Mouse (Mus musculus): ENCODE measurements around the gene Zbtb7b. TPM values are rescaled to one million over a fixed set of nuclear protein-coding genes. Genes with fewer than 3 reads are reported as not detected.

Zbtb7b gene
- polyA plus RNA-seq, 1 experiment from 2014 or later = 1.6 TPM

DNA sequence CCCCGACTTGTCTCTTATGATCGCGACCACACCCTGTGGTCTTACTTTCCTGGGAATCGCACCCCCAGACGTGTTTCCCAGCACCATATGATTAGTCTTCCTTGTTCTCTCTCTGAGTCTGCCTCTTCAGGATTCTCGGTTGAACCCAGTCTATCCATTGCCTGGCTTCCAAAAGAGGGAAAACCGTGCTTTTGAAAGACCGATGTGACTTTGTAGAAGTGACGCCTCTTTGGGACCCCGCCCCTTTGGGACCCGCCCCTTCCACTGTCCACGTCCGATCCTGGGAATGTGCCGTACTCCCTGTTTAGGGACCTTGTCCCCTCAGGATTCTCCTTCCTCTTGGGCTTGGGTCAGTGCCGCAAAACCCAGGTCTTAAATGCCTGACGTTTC, 24.3 kb upstream of the Zbtb7b start:
- peak overlapping the region; percentile 99 for H3K27ac ChIP-seq (ENCODE audit: low read depth)
- under 1% methylated on average over 16 of the region's 16 CpGs for WGBS
- TF ChIP-seq CTCF (IDR thresholded peaks at IDR 0.05; ENCODE audit: low read depth) = no peak
- H3K27me3 ChIP-seq (ENCODE audit: insufficient read depth, low read length) = no peaks in the 10 kb centered on the region
- peak; percentile 19 for ATAC-seq (ENCODE audit: insufficient read depth)
- peaks cover 19% of the 10 kb centered on the region for H3K4me1 ChIP-seq (ENCODE audit: insufficient read depth)
- H3K9me3 ChIP-seq (ENCODE audit: low read depth, low read length) = no peaks in the 10 kb centered on the region
- peak overlapping the region; percentile 86 for H3K4me2 ChIP-seq
- H3K4me3 ChIP-seq (ENCODE audit: low read depth, low read length) = peak overlapping the region; percentile 55
- H3K9ac ChIP-seq = peak overlapping the region; percentile 53
- DNase-seq = peak; percentile 92
- H3K36me3 ChIP-seq (ENCODE audit: insufficient read depth) = peaks cover 38% of the 10 kb centered on the region

DNA sequence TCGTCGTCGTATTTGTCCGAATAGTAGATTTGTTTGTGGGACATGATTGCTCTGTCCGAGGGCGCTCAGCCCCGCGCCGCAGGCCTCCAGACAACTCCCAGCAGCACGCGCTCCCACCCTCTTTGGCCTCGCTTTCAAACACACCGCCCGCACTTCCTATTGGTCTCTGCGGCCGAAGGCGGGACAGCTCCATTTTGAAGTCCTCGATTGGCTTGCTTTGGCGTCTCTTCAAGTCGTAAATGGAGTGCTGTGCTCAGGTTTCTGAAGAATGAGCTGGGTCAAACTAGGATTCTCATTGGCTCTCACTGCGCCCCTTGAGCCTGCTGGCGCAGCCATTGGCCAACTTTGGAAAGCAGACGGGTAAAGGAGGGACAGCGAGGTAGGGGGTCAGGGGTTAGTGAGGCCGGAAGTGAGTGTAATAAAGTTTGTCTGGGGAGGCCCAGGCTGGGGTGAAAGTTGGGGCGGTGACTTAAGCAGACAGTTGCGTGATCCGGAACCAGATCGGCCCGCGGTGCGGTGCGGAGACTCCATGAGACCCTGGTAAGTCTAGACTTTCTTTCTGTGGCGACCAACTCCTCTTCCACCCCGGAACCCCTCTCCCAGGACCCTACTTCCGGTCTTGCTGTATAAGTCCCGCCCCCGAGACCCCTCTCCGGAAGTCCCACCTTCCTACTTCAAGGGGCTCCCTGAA, 23.7 kb upstream of the Zbtb7b start, which contains the start of the genes Cks1b and Shc1:
Gene Cks1b (minus strand): TSS at position 214 of the 691 bp plus-strand sequence.
Gene Shc1 (plus strand): TSS at position 274 of the 691 bp plus-strand sequence.
- peak; percentile 99 for DNase-seq
- peak within 1 kb of the TSS; percentile 99 for H3K27ac ChIP-seq (ENCODE audit: low read depth)
- H3K4me3 ChIP-seq (ENCODE audit: low read depth, low read length) = peak within 1 kb of the TSS; percentile 55
- peak within 1 kb of the TSS; percentile 86 for H3K4me2 ChIP-seq
- H3K9me3 ChIP-seq (ENCODE audit: low read depth, low read length) = no peaks in the 10 kb centered on the region
- peak; percentile 91 for ATAC-seq (ENCODE audit: insufficient read depth)
- H3K36me3 ChIP-seq (ENCODE audit: insufficient read depth) = peaks cover 36% of the 10 kb centered on the region
- TF ChIP-seq CTCF (IDR thresholded peaks at IDR 0.05; ENCODE audit: low read depth) = no peak
- under 1% methylated on average over 39 of the region's 39 CpGs for WGBS
- peak within 1 kb of the TSS; percentile 58 for H3K9ac ChIP-seq
- no peaks in the 10 kb centered on the region for H3K27me3 ChIP-seq (ENCODE audit: insufficient read depth, low read length)
- H3K4me1 ChIP-seq (ENCODE audit: insufficient read depth) = peaks cover 19% of the 10 kb centered on the region

DNA sequence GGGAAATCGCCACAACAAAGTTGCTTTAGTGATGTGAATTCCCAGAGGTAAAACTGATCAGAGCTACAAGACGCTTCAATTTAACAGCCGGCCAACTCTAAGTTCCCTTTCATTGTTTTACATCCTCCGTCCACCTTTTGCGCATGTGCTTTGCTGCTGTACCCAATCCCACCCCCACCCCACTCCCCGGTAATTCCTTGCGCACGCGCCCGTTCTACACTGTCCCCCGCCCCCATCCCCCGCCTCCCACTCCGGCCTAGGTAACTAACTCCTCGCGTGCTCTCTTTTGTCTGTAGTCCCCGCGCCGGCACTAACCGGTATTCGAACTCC, 23.2 kb upstream of the Zbtb7b start:
- no peak for TF ChIP-seq CTCF (IDR thresholded peaks at IDR 0.05; ENCODE audit: low read depth)
- H3K4me2 ChIP-seq = peak overlapping the region; percentile 86
- peak overlapping the region; percentile 58 for H3K9ac ChIP-seq
- peak overlapping the region; percentile 55 for H3K4me3 ChIP-seq (ENCODE audit: low read depth, low read length)
- peak overlapping the region; percentile 99 for H3K27ac ChIP-seq (ENCODE audit: low read depth)
- WGBS = 0% methylated on average over 20 of the region's 20 CpGs
- H3K4me1 ChIP-seq (ENCODE audit: insufficient read depth) = peaks cover 19% of the 10 kb centered on the region
- peak; percentile 32 for ATAC-seq (ENCODE audit: insufficient read depth)
- H3K27me3 ChIP-seq (ENCODE audit: insufficient read depth, low read length) = no peaks in the 10 kb centered on the region
- no peaks in the 10 kb centered on the region for H3K9me3 ChIP-seq (ENCODE audit: low read depth, low read length)
- DNase-seq = no peak
- peaks cover 32% of the 10 kb centered on the region for H3K36me3 ChIP-seq (ENCODE audit: insufficient read depth)

DNA sequence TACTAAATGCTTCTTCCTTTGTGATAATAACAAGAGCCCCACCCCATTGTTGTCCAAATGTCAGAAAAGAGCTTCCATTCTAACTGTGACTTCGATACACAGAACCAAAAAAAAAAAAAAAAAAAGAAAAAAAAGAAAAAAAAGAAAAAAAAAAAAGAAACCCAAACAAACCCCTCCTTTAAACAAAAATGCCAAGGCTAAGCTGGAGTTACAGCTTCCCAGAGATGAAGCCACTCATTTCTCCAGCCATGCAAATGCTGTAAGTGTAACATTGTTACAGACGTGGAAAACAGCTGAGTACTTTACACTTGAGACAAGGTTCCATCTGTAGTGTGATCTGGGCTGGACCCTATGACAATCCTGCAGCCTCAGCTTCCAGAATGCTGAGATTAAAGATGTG, 22.6 kb upstream of the Zbtb7b start:
- TF ChIP-seq CTCF (IDR thresholded peaks at IDR 0.05; ENCODE audit: low read depth) = no peak
- 18% methylated on average over 2 of the region's 2 CpGs for WGBS

DNA sequence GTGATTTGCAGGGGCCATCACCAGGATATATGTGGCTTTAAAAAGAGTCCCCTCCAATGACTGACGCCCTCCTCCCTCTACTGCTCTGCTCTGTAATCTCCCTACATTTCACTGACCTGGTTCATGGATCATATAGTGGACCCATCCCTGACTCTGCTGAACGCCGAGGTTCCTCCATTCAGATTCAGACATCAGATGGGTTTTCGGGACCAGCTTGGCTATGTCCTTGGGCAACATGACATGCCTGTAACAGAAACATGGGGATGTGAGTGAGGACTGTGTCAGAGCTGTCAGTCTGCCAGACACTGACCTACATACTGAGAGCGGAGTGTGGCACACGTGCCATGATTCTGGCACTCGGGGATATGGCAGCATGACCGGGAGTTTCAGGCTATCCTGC, 21.6 kb upstream of the Zbtb7b start:
- Histone ChIP-seq H3K36me3 (ENCODE audit: insufficient read depth) (peaks cover 32% of the 10 kb centered on the region), H3K4me2 (peak overlapping the region; percentile 86), H3K9me3 (ENCODE audit: low read depth, low read length) (no peaks in the 10 kb centered on the region), H3K4me3 (ENCODE audit: low read depth, low read length) (0 out of 2 replicates have a peak overlapping the region, but pooled peaks have one; percentile 55), H3K9ac (no peak overlapping the region), H3K27me3 (ENCODE audit: insufficient read depth, low read length) (no peaks in the 10 kb centered on the region), H3K27ac (ENCODE audit: low read depth) (no peak overlapping the region), H3K4me1 (ENCODE audit: insufficient read depth) (peaks cover 17% of the 10 kb centered on the region)
- 95% methylated on average over 8 of the region's 8 CpGs for WGBS
- ATAC-seq (ENCODE audit: insufficient read depth) (no peak), DNase-seq (no peak)
- TF ChIP-seq CTCF (IDR thresholded peaks at IDR 0.05; ENCODE audit: low read depth) = no peak

More for the DNA sequence above, 22.6 kb upstream of the Zbtb7b start:
- Histone ChIP-seq H3K4me1 (ENCODE audit: insufficient read depth) (peaks cover 18% of the 10 kb centered on the region), H3K36me3 (ENCODE audit: insufficient read depth) (peaks cover 32% of the 10 kb centered on the region), H3K4me3 (ENCODE audit: low read depth, low read length) (peak overlapping the region; percentile 55), H3K4me2 (peak overlapping the region; percentile 86), H3K27ac (ENCODE audit: low read depth) (peak overlapping the region; percentile 99), H3K27me3 (ENCODE audit: insufficient read depth, low read length) (no peaks in the 10 kb centered on the region), H3K9ac (peak overlapping the region; percentile 58), H3K9me3 (ENCODE audit: low read depth, low read length) (no peaks in the 10 kb centered on the region)
- ATAC-seq (ENCODE audit: insufficient read depth) (no peak), DNase-seq (no peak)

DNA sequence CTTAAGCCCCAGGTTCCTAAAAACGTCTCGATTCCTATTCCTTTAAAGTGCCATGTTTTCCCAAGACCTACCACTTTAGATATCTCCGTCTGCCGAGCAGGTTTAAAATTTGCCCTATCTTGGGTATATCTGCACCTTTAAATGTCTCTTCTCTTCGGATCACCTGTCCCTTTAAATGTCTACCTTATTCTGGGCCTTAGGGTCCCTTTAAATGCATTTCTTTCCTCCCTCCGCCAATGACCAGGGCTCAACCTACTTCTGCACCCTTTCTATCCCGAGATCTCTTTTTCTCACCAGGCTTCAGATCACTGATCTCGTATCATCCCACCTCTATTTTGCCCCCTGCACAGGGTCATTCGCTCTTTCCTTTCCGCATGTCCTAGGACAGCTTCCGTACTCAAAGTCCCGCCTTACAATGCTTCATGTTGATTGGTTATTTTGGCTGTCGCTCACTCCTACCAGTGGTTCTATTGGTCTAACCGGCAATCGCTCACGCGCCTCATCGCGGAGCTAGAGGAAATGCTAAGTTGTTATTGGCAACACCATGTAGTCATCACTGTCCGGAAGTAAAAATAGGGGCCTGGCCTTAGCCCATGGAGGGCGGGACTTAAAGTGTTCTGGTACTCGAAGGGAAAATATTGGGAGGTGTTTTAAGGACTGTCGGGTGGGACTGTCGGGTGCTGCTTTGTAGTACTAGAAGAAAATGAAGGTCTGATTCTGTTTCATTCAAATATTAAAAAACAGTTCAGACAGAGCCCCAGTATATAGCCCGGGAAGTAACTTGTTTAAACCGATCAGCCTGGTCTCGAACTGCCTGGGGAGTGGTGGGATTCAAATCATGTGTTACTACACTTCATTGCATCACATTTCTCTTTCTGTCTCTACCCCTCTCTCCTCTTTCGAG, 17.2 kb upstream of the Zbtb7b start, which contains the start of gene Flad1:
Gene Flad1 (minus strand): TSS at position 381 of the 904 bp plus-strand sequence.
- Histone ChIP-seq H3K36me3 (ENCODE audit: insufficient read depth) (peaks cover 49% of the 10 kb centered on the region), H3K4me1 (ENCODE audit: insufficient read depth) (peaks cover 6% of the 10 kb centered on the region; the same call in 1 of the 2 replicates), H3K27ac (ENCODE audit: low read depth) (peak within 1 kb of the TSS; percentile 50; the same call in 1 of the 2 replicates), H3K27me3 (ENCODE audit: insufficient read depth, low read length) (no peaks in the 10 kb centered on the region), H3K9ac (peak within 1 kb of the TSS; percentile 56), H3K4me3 (ENCODE audit: low read depth, low read length) (peak within 1 kb of the TSS; percentile 57), H3K9me3 (ENCODE audit: low read depth, low read length) (no peaks in the 10 kb centered on the region), H3K4me2 (peak within 1 kb of the TSS; percentile 76)
- TF ChIP-seq CTCF (IDR thresholded peaks at IDR 0.05; ENCODE audit: low read depth) = no peak
- DNase-seq (peak; percentile 100), ATAC-seq (ENCODE audit: insufficient read depth) (peak; percentile 100)
- 5% methylated on average over 28 of the region's 28 CpGs for WGBS
